Mouse (Mus musculus) heart, adult 2 months (tissue): ENCODE results near the gene Rap1gap. TPM values are rescaled to one million over a fixed set of nuclear protein-coding genes. Genes with fewer than 3 reads are reported as not detected.

ENCODE experiments used
- DNase-seq, 2 experiments: peaks; one replicate each; pipeline ENCODE4 v3.0.0; 2021
- H3K27ac ChIP-seq: fragments of 200-600 bp; 2 replicates; pipeline ENCODE4 v1.8.1; 2022
- H3K27me3 ChIP-seq: fragments of 200-500 bp; 2 replicates; pipeline ENCODE4 v1.6.1; 2012; ENCODE audit warnings: mild to moderate bottlenecking, low read length, inconsistent platforms, mixed read lengths; ENCODE audit not compliant: control insufficient read depth, insufficient read depth
- H3K36me3 ChIP-seq: fragments of 200-500 bp; 2 replicates; pipeline ENCODE4 v1.6.1; 2012; ENCODE audit warnings: low read length, inconsistent platforms; ENCODE audit not compliant: control insufficient read depth, insufficient read depth
- H3K4me1 ChIP-seq: fragments of 200-500 bp; 2 replicates; pipeline ENCODE4 v1.6.1; 2011; ENCODE audit warnings: low read length; ENCODE audit not compliant: control insufficient read depth, insufficient read depth
- H3K4me3 ChIP-seq: fragments of 200-600 bp; 2 replicates; pipeline ENCODE4 v1.8.1; 2022
- H3K79me2 ChIP-seq: fragments of 200-500 bp; replicated peaks from 2 replicates; pipeline ENCODE4 v1.6.1; 2012; ENCODE audit warnings: mild to moderate bottlenecking, inconsistent platforms, low read length, moderate library complexity, mixed read lengths; ENCODE audit not compliant: control insufficient read depth, insufficient read depth
- H3K9ac ChIP-seq: fragments of 200-500 bp; 2 replicates; pipeline ENCODE4 v1.6.1; 2012; ENCODE audit warnings: low read depth, mild to moderate bottlenecking, control low read depth, inconsistent platforms, low read length, mixed read lengths
- CTCF ChIP-seq: fragments of 200-600 bp; IDR thresholded peaks from 2 replicates; pipeline ENCODE4 v1.8.1; 2022; ENCODE audit warnings: antibody characterized with exemption, mild to moderate bottlenecking, moderate library complexity
- EP300 ChIP-seq: fragments of 200-500 bp; IDR thresholded peaks from 2 replicates; pipeline ENCODE4 v1.6.1; 2011; ENCODE audit warnings: low read depth, low read length, control low read depth; ENCODE audit not compliant: insufficient read depth
- POLR2A ChIP-seq: fragments of 200-500 bp; IDR thresholded peaks from 2 replicates; pipeline ENCODE4 v1.6.1; 2011; ENCODE audit warnings: mild to moderate bottlenecking, low read depth, low read length, control low read depth; ENCODE audit not compliant: insufficient read depth
- WGBS: fragments of 180-500 bp; shearing (Covaris S2); methylation state at CpG from one replicate; pipeline ENCODE4 v1.1.7; 2018; 5-methylcytosine and 5-hydroxymethylcytosine counted together
- intact Hi-C: fragments of 180-260 bp; cut with DNase I; formaldehyde crosslinking; loops from one replicate; pipeline ENCODE4 v1.15.1; 2025
- polyA plus RNA-seq: library from polyadenylated mRNA; depleted of rRNA; stranded (reverse); fragments of >200 nt; gene quantifications from 2 replicates; pipeline ENCODE4 v1.2.3, GENCODE M21; 2012
- total RNA-seq, 2 experiments: library from RNA; stranded (reverse); gene quantifications; 2 replicates each; pipeline ENCODE4 v1.2.3; 2021

Rap1gap gene
- total and polyA plus RNA-seq, 3 experiments: 14.7 to 35.9 (median 15.6) TPM

GRCm38 (mm10) chr4:137751310-137751709 is 86.8 kb downstream of the Rap1gap start:
- Histone ChIP-seq H3K9ac (no peak overlapping the region), H3K27ac (no peak overlapping the region), H3K27me3 (no peaks in the 10 kb centered on the region), H3K79me2 (no peaks in the 10 kb centered on the region), H3K4me1 (peaks cover 2% of the 10 kb centered on the region; the same call in 1 of the 2 replicates), H3K36me3 (no peaks in the 10 kb centered on the region), H3K4me3 (no peak overlapping the region)
- 51% methylated on average over 8 of the region's 8 CpGs for WGBS
- no peak for DNase-seq
- intact Hi-C loops: no loop called here
- no peak for TF ChIP-seq EP300
- TF ChIP-seq CTCF: no peak
- no peak for TF ChIP-seq POLR2A

- H3K27me3 ChIP-seq: no peaks in the 10 kb centered on the region
- H3K79me2 ChIP-seq: no peaks in the 10 kb centered on the region
- H3K36me3 ChIP-seq: no peaks in the 10 kb centered on the region
- no peak for DNase-seq
- no peak overlapping the region for H3K27ac ChIP-seq
- intact Hi-C loops: no loop called here
- no peak for TF ChIP-seq CTCF
- H3K9ac ChIP-seq: no peak overlapping the region
- H3K4me3 ChIP-seq: no peak overlapping the region
- peaks cover 2% of the 10 kb centered on the region; the same call in 1 of the 2 replicates for H3K4me1 ChIP-seq
- 42% methylated on average over 9 of the region's 9 CpGs for WGBS
These were observed 87.2 kb downstream of the Rap1gap start for GRCm38 (mm10) chr4:137751717-137752116.

- Histone ChIP-seq H3K9ac (no peak overlapping the region), H3K4me1 (peaks cover 2% of the 10 kb centered on the region; the same call in 1 of the 2 replicates), H3K79me2 (no peaks in the 10 kb centered on the region), H3K36me3 (no peaks in the 10 kb centered on the region), H3K27me3 (no peaks in the 10 kb centered on the region), H3K27ac (no peak overlapping the region), H3K4me3 (no peak overlapping the region)
- TF ChIP-seq CTCF (no peak), POLR2A (no peak), EP300 (no peak)
- intact Hi-C loops: no loop called here
- no peak for DNase-seq
- 68% methylated on average over 15 of the region's 15 CpGs for WGBS
These were observed 87.9 kb downstream of the Rap1gap start for GRCm38 (mm10) chr4:137752471-137752870.

GRCm38 (mm10) chr4:137753199-137753598 is 88.7 kb downstream of the Rap1gap start:
- no peak for TF ChIP-seq POLR2A
- TF ChIP-seq CTCF: no peak
- no peak for TF ChIP-seq EP300
- no peak overlapping the region for H3K4me3 ChIP-seq
- H3K27me3 ChIP-seq: no peaks in the 10 kb centered on the region
- intact Hi-C loops: no loop called here
- no peak for DNase-seq
- H3K79me2 ChIP-seq: no peaks in the 10 kb centered on the region
- H3K9ac ChIP-seq: no peak overlapping the region
- no peak overlapping the region for H3K27ac ChIP-seq
- WGBS: 87% methylated on average over 7 of the region's 7 CpGs
- no peaks in the 10 kb centered on the region for H3K36me3 ChIP-seq
- peaks cover 2% of the 10 kb centered on the region; the same call in 1 of the 2 replicates for H3K4me1 ChIP-seq

- no peak overlapping the region for H3K4me3 ChIP-seq
- no peak for TF ChIP-seq CTCF
- TF ChIP-seq EP300: no peak
- no peak for TF ChIP-seq POLR2A
- WGBS: 55% methylated on average over 2 of the region's 2 CpGs
- H3K4me1 ChIP-seq: peaks cover 2% of the 10 kb centered on the region; the same call in 1 of the 2 replicates
- intact Hi-C loops: no loop called here
- H3K27ac ChIP-seq: no peak overlapping the region
- no peak overlapping the region for H3K9ac ChIP-seq
- no peaks in the 10 kb centered on the region for H3K79me2 ChIP-seq
- no peaks in the 10 kb centered on the region for H3K27me3 ChIP-seq
- no peaks in the 10 kb centered on the region for H3K36me3 ChIP-seq
- no peak for DNase-seq
These were observed 89.9 kb downstream of the Rap1gap start for GRCm38 (mm10) chr4:137754446-137754845.

GRCm38 (mm10) chr4:137762886-137763285 is 98.4 kb downstream of the Rap1gap start:
- TF ChIP-seq POLR2A (no peak), EP300 (no peak)
- Histone ChIP-seq H3K79me2 (no peaks in the 10 kb centered on the region), H3K4me3 (no peak overlapping the region), H3K27ac (no peak overlapping the region), H3K27me3 (no peaks in the 10 kb centered on the region), H3K36me3 (no peaks in the 10 kb centered on the region), H3K9ac (no peak overlapping the region), H3K4me1 (peaks cover 2% of the 10 kb centered on the region; the same call in 1 of the 2 replicates)
- intact Hi-C loops: no loop called here
- DNase-seq: no peak
- 83% methylated on average over 9 of the region's 9 CpGs for WGBS
